Comparison of ENCODE assay signal across 9 mouse cellular contexts in genomic region chr5:18445969-18446368, GRCm38 (mm10).
DNase-seq lines count a peak whose midpoint lies in the region.
"Had no signal": no experiment of that assay in that cellular context is flagged by ENCODE, and none has a peak within 500 bp of the region (broad histone marks: within the 10 kb centered on the region; RNA-seq: fewer than 3 reads in every experiment).

No protein-coding gene starts in this region.

- no peak overlapping the region for H3K4me3 ChIP-seq in hindbrain, embryonic 10.5 days
- H3K4me3 ChIP-seq: limb, embryonic 15.5 days had no signal

- no peaks in the 10 kb centered on the region for H3K4me1 ChIP-seq in hindbrain, embryonic 10.5 days (replicated peaks)
- H3K4me1 ChIP-seq: limb, embryonic 15.5 days had no signal

- H3K36me3 ChIP-seq in hindbrain, embryonic 10.5 days = no peaks in the 10 kb centered on the region
- H3K36me3 ChIP-seq: limb, embryonic 15.5 days had no signal

- no peaks in the 10 kb centered on the region for H3K9me3 ChIP-seq in hindbrain, embryonic 10.5 days
- H3K9me3 ChIP-seq: limb, embryonic 15.5 days had no signal

- no peaks in the 10 kb centered on the region for H3K27me3 ChIP-seq in hindbrain, embryonic 10.5 days (ENCODE audit: insufficient read depth, poor library complexity, severe bottlenecking)
- H3K27me3 ChIP-seq: limb, embryonic 15.5 days had no signal

- H3K27ac ChIP-seq in hindbrain, embryonic 10.5 days = no peak overlapping the region
- H3K27ac ChIP-seq: limb, embryonic 15.5 days had no signal

- DNase-seq in gastrocnemius, adult 18-20 months (ENCODE audit: low spot score) = peak; percentile 25
- no peak for DNase-seq in gastrocnemius, postnatal 25 days
- DNase-seq in adrenal gland, postnatal 10 days = peak; percentile 78
- peak; percentile 63 for DNase-seq in embryo, embryonic 9.5 days (ENCODE audit: extremely low spot score)
- DNase-seq in hindbrain, embryonic 10.5 days (ENCODE audit: low spot score) = peak; percentile 60
- DNase-seq in layer of hippocampus, adult 9-10 months (ENCODE audit: low spot score) = peak; percentile 76
- DNase-seq in lung, postnatal 25 days (ENCODE audit: low spot score) = peak; percentile 62
- peak; percentile 29 to 57 for DNase-seq in right cerebral cortex, postnatal 36 days (ENCODE audit: low spot score in 2 of 2)

- 27% methylated on average over 8 of the region's 8 CpGs for WGBS in hindbrain, embryonic 10.5 days
